8 mouse cellular contexts compared by ENCODE assay signal in the genomic region with DNA sequence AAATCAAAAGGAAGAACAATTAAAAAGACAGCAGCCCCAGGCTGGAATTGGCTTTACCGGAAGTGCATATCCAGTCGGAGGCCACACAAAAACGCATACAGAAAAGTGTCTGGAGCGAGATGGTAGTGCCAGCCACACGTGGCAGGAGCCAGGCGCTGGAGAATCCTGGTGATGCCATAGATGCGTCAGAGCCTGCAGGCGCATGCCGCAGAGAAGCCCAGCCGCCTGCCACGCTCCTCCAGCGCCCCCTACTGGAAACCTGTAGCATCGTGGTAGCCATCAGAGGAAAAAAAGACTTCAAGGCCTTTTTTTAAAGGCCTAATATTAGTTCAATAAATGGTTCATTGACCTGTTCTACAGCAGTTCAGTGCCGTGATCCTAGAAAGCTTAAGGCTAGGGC. TPM values are rescaled to one million over a fixed set of nuclear protein-coding genes. Genes with fewer than 3 reads are reported as not detected.
DNase-seq lines count a peak whose midpoint lies in the region; ATAC-seq lines count a peak whose summit lies in the region.

No protein-coding gene starts in this region.

- H3K36me3 ChIP-seq in liver, embryonic 12.5 days, result no peaks in the 10 kb centered on the region
- peaks cover 22% of the 10 kb centered on the region for H3K36me3 ChIP-seq in embryonic facial prominence, embryonic 10.5 days (replicated peaks)
- H3K36me3 ChIP-seq in heart, embryonic 10.5 days, result peaks cover 24% of the 10 kb centered on the region
- peaks cover 3% of the 10 kb centered on the region; the same call in 1 of the 2 replicates for H3K36me3 ChIP-seq in kidney, embryonic 16.5 days (ENCODE audit: insufficient read depth, low read length)
- H3K36me3 ChIP-seq in liver, embryonic 11.5 days (ENCODE audit: control insufficient read depth, insufficient read depth, low read length), result no peaks in the 10 kb centered on the region
- no peaks in the 10 kb centered on the region for H3K36me3 ChIP-seq in neural tube, embryonic 11.5 days (ENCODE audit: control insufficient read depth, insufficient read depth, low read length)
- H3K36me3 ChIP-seq in stomach, embryonic 15.5 days, result 0 out of 2 replicates have a peak, but pooled peaks cover 2% of the 10 kb centered on the region

- no peaks in the 10 kb centered on the region for H3K4me1 ChIP-seq in liver, embryonic 12.5 days
- H3K4me1 ChIP-seq in embryonic facial prominence, embryonic 10.5 days, result no peaks in the 10 kb centered on the region
- no peaks in the 10 kb centered on the region for H3K4me1 ChIP-seq in heart, embryonic 10.5 days
- H3K4me1 ChIP-seq in kidney, embryonic 16.5 days (ENCODE audit: insufficient read depth, low read length), result no peaks in the 10 kb centered on the region
- no peaks in the 10 kb centered on the region for H3K4me1 ChIP-seq in liver, embryonic 11.5 days (replicated peaks; ENCODE audit: control insufficient read depth, insufficient read depth, low read length)
- no peaks in the 10 kb centered on the region for H3K4me1 ChIP-seq in neural tube, embryonic 11.5 days (ENCODE audit: control insufficient read depth, insufficient read depth, low read length)
- H3K4me1 ChIP-seq in stomach, embryonic 15.5 days, result no peaks in the 10 kb centered on the region

- no peak overlapping the region for H3K27ac ChIP-seq in liver, embryonic 12.5 days
- no peak overlapping the region for H3K27ac ChIP-seq in embryonic facial prominence, embryonic 10.5 days (replicated peaks)
- no peak overlapping the region for H3K27ac ChIP-seq in heart, embryonic 10.5 days
- no peak overlapping the region for H3K27ac ChIP-seq in kidney, embryonic 16.5 days (ENCODE audit: low read length)
- no peak overlapping the region for H3K27ac ChIP-seq in liver, embryonic 11.5 days (ENCODE audit: low read depth, low read length)
- H3K27ac ChIP-seq in neural tube, embryonic 11.5 days (ENCODE audit: low read depth, low read length), result no peak overlapping the region
- H3K27ac ChIP-seq in stomach, embryonic 15.5 days, result no peak overlapping the region

- no peak for ATAC-seq in liver, embryonic 12.5 days
- ATAC-seq in kidney, embryonic 16.5 days (ENCODE audit: low FRiP score, low TSS enrichment), result no peak
- no peak for ATAC-seq in liver, embryonic 11.5 days (replicated peaks; ENCODE audit: low FRiP score)
- ATAC-seq in neural tube, embryonic 11.5 days (ENCODE audit: insufficient read depth, low FRiP score, low TSS enrichment), result no peak
- ATAC-seq in stomach, embryonic 15.5 days (ENCODE audit: insufficient read depth, low FRiP score, low read depth), result peak; percentile 43; the same call in 1 of the 2 replicates

- H3K4me3 ChIP-seq in liver, embryonic 12.5 days, result no peak overlapping the region
- H3K4me3 ChIP-seq in embryonic facial prominence, embryonic 10.5 days, result no peak overlapping the region
- H3K4me3 ChIP-seq in heart, embryonic 10.5 days, result no peak overlapping the region
- H3K4me3 ChIP-seq in kidney, embryonic 16.5 days (ENCODE audit: low read length), result no peak overlapping the region
- no peak overlapping the region for H3K4me3 ChIP-seq in liver, embryonic 11.5 days (ENCODE audit: low read depth, low read length)
- H3K4me3 ChIP-seq in neural tube, embryonic 11.5 days (ENCODE audit: low read depth, low read length), result no peak overlapping the region
- no peak overlapping the region for H3K4me3 ChIP-seq in stomach, embryonic 15.5 days (replicated peaks)

- WGBS in liver, embryonic 12.5 days (ENCODE audit: insufficient replicate concordance), result 11% methylated on average over 14 of the region's 14 CpGs
- 8% methylated on average over 14 of the region's 14 CpGs for WGBS in embryonic facial prominence, embryonic 10.5 days
- 7% methylated on average over 14 of the region's 14 CpGs for WGBS in heart, embryonic 10.5 days
- WGBS in kidney, embryonic 16.5 days, result 11% methylated on average over 14 of the region's 14 CpGs
- 9% methylated on average over 14 of the region's 14 CpGs for WGBS in liver, embryonic 11.5 days
- WGBS in neural tube, embryonic 11.5 days, result 7% methylated on average over 14 of the region's 14 CpGs
- 8% methylated on average over 14 of the region's 14 CpGs for WGBS in stomach, embryonic 15.5 days

- H3K9ac ChIP-seq in liver, embryonic 12.5 days, result no peak overlapping the region
- H3K9ac ChIP-seq in kidney, embryonic 16.5 days (replicated peaks; ENCODE audit: low read length), result no peak overlapping the region
- H3K9ac ChIP-seq in liver, embryonic 11.5 days (ENCODE audit: low read depth, low read length), result no peak overlapping the region
- no peak overlapping the region for H3K9ac ChIP-seq in neural tube, embryonic 11.5 days (ENCODE audit: low read length)
- no peak overlapping the region for H3K9ac ChIP-seq in stomach, embryonic 15.5 days

- H3K9me3 ChIP-seq in liver, embryonic 12.5 days (replicated peaks), result peaks cover 14% of the 10 kb centered on the region
- peaks cover 10% of the 10 kb centered on the region for H3K9me3 ChIP-seq in embryonic facial prominence, embryonic 10.5 days
- no peaks in the 10 kb centered on the region for H3K9me3 ChIP-seq in heart, embryonic 10.5 days
- H3K9me3 ChIP-seq in kidney, embryonic 16.5 days (ENCODE audit: low read length), result peaks cover 9% of the 10 kb centered on the region
- peaks cover 6% of the 10 kb centered on the region; the same call in 1 of the 2 replicates for H3K9me3 ChIP-seq in liver, embryonic 11.5 days (ENCODE audit: control insufficient read depth, low read length)
- no peaks in the 10 kb centered on the region for H3K9me3 ChIP-seq in neural tube, embryonic 11.5 days (ENCODE audit: control insufficient read depth, low read length)
- no peaks in the 10 kb centered on the region for H3K9me3 ChIP-seq in stomach, embryonic 15.5 days

- peaks cover 17% of the 10 kb centered on the region for H3K27me3 ChIP-seq in liver, embryonic 12.5 days (replicated peaks)
- H3K27me3 ChIP-seq in embryonic facial prominence, embryonic 10.5 days (replicated peaks; ENCODE audit: low read depth, poor library complexity, severe bottlenecking), result peaks cover 10% of the 10 kb centered on the region
- H3K27me3 ChIP-seq in heart, embryonic 10.5 days (ENCODE audit: insufficient read depth, poor library complexity, severe bottlenecking), result no peaks in the 10 kb centered on the region; the same call in 1 of the 2 replicates
- no peaks in the 10 kb centered on the region for H3K27me3 ChIP-seq in kidney, embryonic 16.5 days (ENCODE audit: insufficient read depth, low read length)
- H3K27me3 ChIP-seq in liver, embryonic 11.5 days (replicated peaks; ENCODE audit: control insufficient read depth, insufficient read depth, low read length), result 0 out of 2 replicates have a peak, but pooled peaks cover 2% of the 10 kb centered on the region
- no peaks in the 10 kb centered on the region for H3K27me3 ChIP-seq in neural tube, embryonic 11.5 days (ENCODE audit: control insufficient read depth, insufficient read depth, low read length)
- H3K27me3 ChIP-seq in stomach, embryonic 15.5 days (replicated peaks), result no peaks in the 10 kb centered on the region

- no peak overlapping the region for H3K4me2 ChIP-seq in liver, embryonic 12.5 days
- H3K4me2 ChIP-seq in kidney, embryonic 16.5 days (replicated peaks; ENCODE audit: low read depth, low read length), result peak overlapping the region; percentile 17; the same call in 1 of the 2 replicates
- no peak overlapping the region for H3K4me2 ChIP-seq in liver, embryonic 11.5 days
- H3K4me2 ChIP-seq in neural tube, embryonic 11.5 days (ENCODE audit: low read depth), result no peak overlapping the region; the same call in 1 of the 2 replicates
- no peak overlapping the region for H3K4me2 ChIP-seq in stomach, embryonic 15.5 days

- peak; percentile 72 for DNase-seq in liver
- peak; percentile 86 for DNase-seq in embryonic facial prominence, embryonic 10.5 days (ENCODE audit: low spot score)
- peak; percentile 86 for DNase-seq in heart, embryonic 10.5 days (ENCODE audit: low spot score)
- DNase-seq in liver, embryonic 11.5 days (ENCODE audit: low spot score), result peak; percentile 59
- DNase-seq in neural tube, embryonic 11.5 days (ENCODE audit: low spot score), result peak; percentile 79

RNA-seq across cellular contexts. Expression of gene Fbxo17, which starts 10.0 kb away (rescaled TPM):
- polyA plus RNA-seq in liver, embryonic 12.5 days (2016; fragmentation: Nextera tagmentation; extraction: Ambion mirVana), result 1.7 and 1.9 TPM in 2 replicates
- polyA plus RNA-seq in embryonic facial prominence, embryonic 10.5 days (2016; fragmentation: Nextera tagmentation; extraction: Ambion mirVana), result 11.9 and 14.3 TPM in 2 replicates
- polyA plus RNA-seq in heart, embryonic 10.5 days (2016; fragmentation: Nextera tagmentation; extraction: Ambion mirVana), result 13.4 and 13.6 TPM in 2 replicates
- 9.4 and 9.9 TPM in 2 replicates for polyA plus RNA-seq in kidney, embryonic 16.5 days (2015; fragmentation: Nextera tagmentation; extraction: Ambion mirVana)
- 3.1 and 3.7 TPM in 2 replicates for polyA plus RNA-seq in liver, embryonic 11.5 days (2014; fragmentation: Nextera tagmentation; extraction: Ambion mirVana)
- 7.3 and 7.7 TPM in 2 replicates for polyA plus RNA-seq in neural tube, embryonic 11.5 days (2014; fragmentation: Nextera tagmentation; extraction: Ambion mirVana)
- polyA plus RNA-seq in stomach, embryonic 15.5 days (2015; fragmentation: Nextera tagmentation; extraction: Ambion mirVana), result 8.0 and 8.9 TPM in 2 replicates

RNA-seq across cellular contexts. Expression of gene Mrps12, which starts 15.0 kb away (rescaled TPM):
- polyA plus RNA-seq in liver, embryonic 12.5 days (2016; fragmentation: Nextera tagmentation; extraction: Ambion mirVana), result 122 and 123 TPM in 2 replicates
- 163 and 164 TPM in 2 replicates for polyA plus RNA-seq in embryonic facial prominence, embryonic 10.5 days (2016; fragmentation: Nextera tagmentation; extraction: Ambion mirVana)
- polyA plus RNA-seq in heart, embryonic 10.5 days (2016; fragmentation: Nextera tagmentation; extraction: Ambion mirVana), result 132 and 168 TPM in 2 replicates
- polyA plus RNA-seq in kidney, embryonic 16.5 days (2015; fragmentation: Nextera tagmentation; extraction: Ambion mirVana), result 141 and 143 TPM in 2 replicates
- polyA plus RNA-seq in liver, embryonic 11.5 days (2014; fragmentation: Nextera tagmentation; extraction: Ambion mirVana), result 172 and 180 TPM in 2 replicates
- 128 and 129 TPM in 2 replicates for polyA plus RNA-seq in neural tube, embryonic 11.5 days (2014; fragmentation: Nextera tagmentation; extraction: Ambion mirVana)
- polyA plus RNA-seq in stomach, embryonic 15.5 days (2015; fragmentation: Nextera tagmentation; extraction: Ambion mirVana), result 138 and 143 TPM in 2 replicates

RNA-seq across cellular contexts. Expression of gene Sars2, which starts 15.2 kb away (rescaled TPM):
- 20.4 and 22.3 TPM in 2 replicates for polyA plus RNA-seq in liver, embryonic 12.5 days (2016; fragmentation: Nextera tagmentation; extraction: Ambion mirVana)
- polyA plus RNA-seq in embryonic facial prominence, embryonic 10.5 days (2016; fragmentation: Nextera tagmentation; extraction: Ambion mirVana), result 40.3 and 44.6 TPM in 2 replicates
- polyA plus RNA-seq in heart, embryonic 10.5 days (2016; fragmentation: Nextera tagmentation; extraction: Ambion mirVana), result 30.7 and 32.2 TPM in 2 replicates
- 32.8 and 34.2 TPM in 2 replicates for polyA plus RNA-seq in kidney, embryonic 16.5 days (2015; fragmentation: Nextera tagmentation; extraction: Ambion mirVana)
- polyA plus RNA-seq in liver, embryonic 11.5 days (2014; fragmentation: Nextera tagmentation; extraction: Ambion mirVana), result 31.3 and 35.3 TPM in 2 replicates
- polyA plus RNA-seq in neural tube, embryonic 11.5 days (2014; fragmentation: Nextera tagmentation; extraction: Ambion mirVana), result 28.8 and 32.4 TPM in 2 replicates
- polyA plus RNA-seq in stomach, embryonic 15.5 days (2015; fragmentation: Nextera tagmentation; extraction: Ambion mirVana), result 20.8 and 26.2 TPM in 2 replicates

RNA-seq across cellular contexts. Expression of gene Ccer2, which starts 29.4 kb away (rescaled TPM):
- not detected in 2 replicates for polyA plus RNA-seq in liver, embryonic 12.5 days (2016; fragmentation: Nextera tagmentation; extraction: Ambion mirVana)
- 0.49 and 2.1 TPM in 2 replicates for polyA plus RNA-seq in embryonic facial prominence, embryonic 10.5 days (2016; fragmentation: Nextera tagmentation; extraction: Ambion mirVana)
- polyA plus RNA-seq in heart, embryonic 10.5 days (2016; fragmentation: Nextera tagmentation; extraction: Ambion mirVana), result not detected in 2 replicates
- not detected in 2 replicates for polyA plus RNA-seq in kidney, embryonic 16.5 days (2015; fragmentation: Nextera tagmentation; extraction: Ambion mirVana)
- polyA plus RNA-seq in liver, embryonic 11.5 days (2014; fragmentation: Nextera tagmentation; extraction: Ambion mirVana), result not detected in 2 replicates
- 1.1 and 1.9 TPM in 2 replicates for polyA plus RNA-seq in neural tube, embryonic 11.5 days (2014; fragmentation: Nextera tagmentation; extraction: Ambion mirVana)
- 0.19 TPM in 1 of 2 replicates, not detected in the other for polyA plus RNA-seq in stomach, embryonic 15.5 days (2015; fragmentation: Nextera tagmentation; extraction: Ambion mirVana)

RNA-seq across cellular contexts. Expression of gene Fbxo27, which starts 34.0 kb away (rescaled TPM):
- polyA plus RNA-seq in liver, embryonic 12.5 days (2016; fragmentation: Nextera tagmentation; extraction: Ambion mirVana), result 0.28 and 0.48 TPM in 2 replicates
- 7.8 TPM in 2 replicates for polyA plus RNA-seq in embryonic facial prominence, embryonic 10.5 days (2016; fragmentation: Nextera tagmentation; extraction: Ambion mirVana)
- 4.7 and 6.3 TPM in 2 replicates for polyA plus RNA-seq in heart, embryonic 10.5 days (2016; fragmentation: Nextera tagmentation; extraction: Ambion mirVana)
- 7.0 and 7.2 TPM in 2 replicates for polyA plus RNA-seq in kidney, embryonic 16.5 days (2015; fragmentation: Nextera tagmentation; extraction: Ambion mirVana)
- polyA plus RNA-seq in liver, embryonic 11.5 days (2014; fragmentation: Nextera tagmentation; extraction: Ambion mirVana), result 1.4 and 1.7 TPM in 2 replicates
- polyA plus RNA-seq in neural tube, embryonic 11.5 days (2014; fragmentation: Nextera tagmentation; extraction: Ambion mirVana), result 5.3 and 6.0 TPM in 2 replicates
- polyA plus RNA-seq in stomach, embryonic 15.5 days (2015; fragmentation: Nextera tagmentation; extraction: Ambion mirVana), result 4.3 and 4.8 TPM in 2 replicates
